8 mouse cellular contexts compared by ENCODE assay signal in genomic region chr14:76110396-76111221, GRCm38 (mm10). TPM values are rescaled to one million over a fixed set of nuclear protein-coding genes. Genes with fewer than 3 reads are reported as not detected.
DNase-seq lines count a peak whose midpoint lies in the region; ATAC-seq and TF ChIP-seq lines count a peak whose summit lies in the region.

Gene Gpalpp1, minus strand, starts transcription at chr14:76110760.
Gene Nufip1, plus strand, starts transcription at chr14:76110891.

- no peak for TF ChIP-seq CTCF in bone marrow, adult 2 months (IDR thresholded peaks at IDR 0.05; ENCODE audit: control insufficient read depth, insufficient read depth, low read length)
- TF ChIP-seq CTCF in midbrain, postnatal 0 days (IDR thresholded peaks at IDR 0.05), result 0 out of 2 replicates have a peak, but pooled peaks have one; percentile 22

- H3K4me2 ChIP-seq in embryonic facial prominence, embryonic 15.5 days (replicated peaks), result peak within 1 kb of the TSS; percentile 82
- peak within 1 kb of the TSS; percentile 61 for H3K4me2 ChIP-seq in limb, embryonic 14.5 days (replicated peaks; ENCODE audit: low read depth, low read length, severe bottlenecking)
- H3K4me2 ChIP-seq in midbrain, postnatal 0 days (ENCODE audit: low read depth, low read length, poor library complexity, severe bottlenecking), result peak within 1 kb of the TSS; percentile 82

- no peaks in the 10 kb centered on the region for H3K4me1 ChIP-seq in bone marrow, adult 2 months (ENCODE audit: control insufficient read depth, insufficient read depth, low read length)
- H3K4me1 ChIP-seq in embryonic facial prominence, embryonic 15.5 days, result peaks cover 12% of the 10 kb centered on the region
- peaks cover 8% of the 10 kb centered on the region; the same call in 1 of the 2 replicates for H3K4me1 ChIP-seq in limb, embryonic 14.5 days (ENCODE audit: control insufficient read depth, insufficient read depth, low read length)
- peaks cover 5% of the 10 kb centered on the region; the same call in 1 of the 2 replicates for H3K4me1 ChIP-seq in midbrain, postnatal 0 days (ENCODE audit: insufficient read depth, low read length)

- H3K9me3 ChIP-seq in embryonic facial prominence, embryonic 15.5 days (replicated peaks), result no peaks in the 10 kb centered on the region
- H3K9me3 ChIP-seq in limb, embryonic 14.5 days (ENCODE audit: control insufficient read depth, low read length), result no peaks in the 10 kb centered on the region
- no peaks in the 10 kb centered on the region for H3K9me3 ChIP-seq in midbrain, postnatal 0 days (ENCODE audit: low read length)

- peak within 1 kb of the TSS; percentile 45; the same call in 1 of the 2 replicates for H3K27ac ChIP-seq in bone marrow, adult 2 months (ENCODE audit: control insufficient read depth, insufficient read depth, low read depth, low read length, poor library complexity)
- H3K27ac ChIP-seq in embryonic facial prominence, embryonic 15.5 days (replicated peaks), result peak within 1 kb of the TSS; percentile 87
- peak within 1 kb of the TSS; percentile 68 for H3K27ac ChIP-seq in limb, embryonic 14.5 days (replicated peaks; ENCODE audit: low read depth, low read length)
- peak within 1 kb of the TSS; percentile 83 for H3K27ac ChIP-seq in midbrain, postnatal 0 days (ENCODE audit: low read depth, low read length)

- no peaks in the 10 kb centered on the region for H3K27me3 ChIP-seq in embryonic facial prominence, embryonic 15.5 days
- no peaks in the 10 kb centered on the region for H3K27me3 ChIP-seq in limb, embryonic 14.5 days (ENCODE audit: control insufficient read depth, insufficient read depth, low read length)
- no peaks in the 10 kb centered on the region for H3K27me3 ChIP-seq in midbrain, postnatal 0 days (ENCODE audit: insufficient read depth, low read length)

- WGBS in bone marrow, adult 2 months, result under 1% methylated on average over 69 of the region's 69 CpGs
- under 1% methylated on average over 69 of the region's 69 CpGs for WGBS in embryonic facial prominence, embryonic 15.5 days
- WGBS in limb, embryonic 14.5 days, result under 1% methylated on average over 69 of the region's 69 CpGs
- WGBS in midbrain, postnatal 0 days, result under 1% methylated on average over 68 of the region's 69 CpGs

- TF ChIP-seq POLR2A in bone marrow, adult 2 months (IDR thresholded peaks at IDR 0.05; ENCODE audit: borderline replicate concordance, control insufficient read depth, low read depth, low read length), result peak; percentile 57; the same call in 1 of the 2 replicates
- peak; percentile 22; the same call in 1 of the 2 replicates for TF ChIP-seq POLR2A in limb, embryonic 14.5 days (IDR thresholded peaks at IDR 0.05; ENCODE audit: borderline replicate concordance, extremely low read depth, insufficient read depth, insufficient read length)

- peak within 1 kb of the TSS; percentile 81 for H3K9ac ChIP-seq in embryonic facial prominence, embryonic 15.5 days
- H3K9ac ChIP-seq in limb, embryonic 14.5 days (ENCODE audit: low read depth, low read length, severe bottlenecking), result peak within 1 kb of the TSS; percentile 83
- H3K9ac ChIP-seq in midbrain, postnatal 0 days (replicated peaks; ENCODE audit: low read length, poor library complexity, severe bottlenecking), result peak within 1 kb of the TSS; percentile 83

- ATAC-seq in embryonic facial prominence, embryonic 15.5 days (ENCODE audit: insufficient number of reproducible peaks, low FRiP score, low TSS enrichment, low read depth), result peak; percentile 97
- peak; percentile 100 for ATAC-seq in limb, embryonic 14.5 days (ENCODE audit: low FRiP score, low read depth)
- peak; percentile 99 for ATAC-seq in midbrain, postnatal 0 days (ENCODE audit: low FRiP score)

- peak within 1 kb of the TSS; percentile 85 for H3K4me3 ChIP-seq in bone marrow, adult 2 months (replicated peaks; ENCODE audit: control insufficient read depth, low read depth, low read length)
- H3K4me3 ChIP-seq in embryonic facial prominence, embryonic 15.5 days (replicated peaks), result peak within 1 kb of the TSS; percentile 98
- H3K4me3 ChIP-seq in limb, embryonic 14.5 days (replicated peaks; ENCODE audit: low read length), result peak within 1 kb of the TSS; percentile 85
- H3K4me3 ChIP-seq in midbrain, postnatal 0 days (ENCODE audit: low read depth, low read length), result peak within 1 kb of the TSS; percentile 87

- peaks cover 21% of the 10 kb centered on the region for H3K36me3 ChIP-seq in embryonic facial prominence, embryonic 15.5 days
- H3K36me3 ChIP-seq in limb, embryonic 14.5 days (ENCODE audit: control insufficient read depth, insufficient read depth, low read length), result peaks cover 24% of the 10 kb centered on the region
- H3K36me3 ChIP-seq in midbrain, postnatal 0 days (ENCODE audit: insufficient read depth, low read length), result peaks cover 14% of the 10 kb centered on the region

- peak; percentile 97 for DNase-seq in 416B (ENCODE audit: low read depth)
- DNase-seq in heart, adult 8-10 months (ENCODE audit: low spot score), result peak; percentile 94
- peak; percentile 96 for DNase-seq in kidney, adult 9 months
- DNase-seq in limb, embryonic 14.5 days (ENCODE audit: low spot score), result peak; percentile 98
- DNase-seq in midbrain, postnatal 0 days (ENCODE audit: low spot score), result peak; percentile 99
- peak; percentile 61 to 74 for DNase-seq in spleen, postnatal 14 days (ENCODE audit: low spot score in 2 of 2)

RNA-seq across cellular contexts. Expression of gene Gpalpp1, which starts in this region (rescaled TPM):
- polyA plus RNA-seq in bone marrow, adult 2 months (2011; ENCODE audit: insufficient read depth, insufficient read length, low replicate concordance, missing spikeins), result 4.6 and 8.9 TPM in 2 replicates
- polyA plus RNA-seq in embryonic facial prominence, embryonic 15.5 days (2015; fragmentation: Nextera tagmentation; extraction: Ambion mirVana), result 11.9 and 12.7 TPM in 2 replicates
- total RNA-seq in heart, adult 8-10 months (2022), result 10 to 100 TPM in 3 of 4 experiments, 1 to 10 TPM in 1; 9.5 to 12.3 (median 10.4) TPM
- 9.0 and 10.6 TPM in 2 replicates for polyA plus RNA-seq in limb, embryonic 14.5 days (2012; rRNA removed)
- polyA plus RNA-seq in limb, embryonic 14.5 days (2014; fragmentation: Nextera tagmentation; extraction: Ambion mirVana), result 12.7 and 12.9 TPM in 2 replicates
- total RNA-seq in midbrain, postnatal 0 days (2014; rRNA removed), result 18.6 and 20.2 TPM in 2 replicates
- polyA plus RNA-seq in midbrain, postnatal 0 days (2015; fragmentation: Nextera tagmentation; extraction: Ambion mirVana), result 8.3 and 8.6 TPM in 2 replicates

RNA-seq across cellular contexts. Expression of gene Nufip1, which starts in this region (rescaled TPM):
- polyA plus RNA-seq in bone marrow, adult 2 months (2011; ENCODE audit: insufficient read depth, insufficient read length, low replicate concordance, missing spikeins), result 3.3 and 12.0 TPM in 2 replicates
- polyA plus RNA-seq in embryonic facial prominence, embryonic 15.5 days (2015; fragmentation: Nextera tagmentation; extraction: Ambion mirVana), result 13.1 TPM in 2 replicates
- 1 to 10 TPM; 3.0 to 3.6 (median 3.2) TPM for total RNA-seq in heart, adult 8-10 months (2022)
- polyA plus RNA-seq in limb, embryonic 14.5 days (2012; rRNA removed), result 8.4 and 9.9 TPM in 2 replicates
- 13.8 and 14.5 TPM in 2 replicates for polyA plus RNA-seq in limb, embryonic 14.5 days (2014; fragmentation: Nextera tagmentation; extraction: Ambion mirVana)
- 10.4 and 10.6 TPM in 2 replicates for total RNA-seq in midbrain, postnatal 0 days (2014; rRNA removed)
- polyA plus RNA-seq in midbrain, postnatal 0 days (2015; fragmentation: Nextera tagmentation; extraction: Ambion mirVana), result 12.8 and 14.3 TPM in 2 replicates

Comparison
In these comparisons a context has a peak if more than half of its experiments do, and no peak if none do; other contexts are left out.
1. Peak in every context shown above with its lines: DNase-seq, ATAC-seq, H3K4me3 ChIP-seq and H3K27ac ChIP-seq.